Mouse (Mus musculus): ENCODE results near the gene Nlgn1.

DNA sequence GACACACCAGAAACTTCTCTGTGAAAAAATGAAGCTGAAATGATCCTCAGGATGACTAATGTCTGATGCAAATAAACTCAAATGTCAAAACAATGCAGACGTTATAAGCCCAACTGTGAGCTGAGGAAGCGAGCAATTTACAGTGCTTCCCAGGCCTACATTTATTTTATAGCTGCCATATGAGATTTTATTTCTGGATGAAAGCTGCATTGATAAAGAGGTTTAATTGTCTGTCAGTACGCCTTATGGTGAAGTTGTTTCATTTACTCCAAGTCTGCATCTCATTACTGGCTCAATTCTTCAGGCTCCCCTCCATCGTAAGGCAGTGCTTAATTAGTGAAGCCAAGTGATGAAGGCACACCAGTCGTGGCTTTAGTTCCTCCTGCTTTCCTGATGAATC, 734.7 kb downstream of the Nlgn1 start:
- TF ChIP-seq EP300 (IDR thresholded peaks at IDR 0.05) (no peak), CTCF (IDR thresholded peaks at IDR 0.05) (no peak)

Measured in lung, postnatal 0 days (tissue).